Mouse (Mus musculus): ENCODE measurements around the gene Med10. TPM values are rescaled to one million over a fixed set of nuclear protein-coding genes. Genes with fewer than 3 reads are reported as not detected.

Gene Med10
- 10 to 100 TPM; 67.8 TPM for total RNA-seq (2021)

- no peak for DNase-seq (ENCODE audit: extremely low spot score in 1 of 2, low spot score in 2 of 2)
- intact Hi-C loops (cut with DNase I) = no loop called here
These were observed at the start of gene Med10 for GRCm38 (mm10) chr13:69802095-69802494. TSS of gene Med10 (plus strand) at chr13:69802395.

DNA sequence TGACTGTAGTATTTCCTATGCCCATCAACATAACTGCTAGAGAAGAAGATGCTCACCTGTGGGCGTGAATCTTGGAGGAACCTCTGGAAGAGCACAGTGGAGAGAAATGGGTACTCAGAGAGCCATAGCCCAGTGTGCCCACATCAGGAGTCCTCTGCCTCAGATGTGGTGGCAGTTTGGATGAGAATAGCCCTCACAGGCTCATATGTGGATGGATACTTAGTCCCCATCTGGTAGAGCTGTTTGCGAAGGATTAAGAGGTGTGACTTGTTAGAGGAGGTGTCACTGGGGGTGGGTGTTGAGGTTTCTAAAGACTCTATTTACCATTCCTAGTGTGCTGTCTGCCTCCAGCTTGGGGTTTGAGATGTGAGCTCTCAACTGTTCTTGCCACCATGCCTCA lies 49.3 kb upstream of the Med10 start:
- DNase-seq (ENCODE audit: extremely low spot score in 1 of 2, low spot score in 2 of 2) = no peak
- intact Hi-C loops (cut with DNase I) = no loop called here

DNA sequence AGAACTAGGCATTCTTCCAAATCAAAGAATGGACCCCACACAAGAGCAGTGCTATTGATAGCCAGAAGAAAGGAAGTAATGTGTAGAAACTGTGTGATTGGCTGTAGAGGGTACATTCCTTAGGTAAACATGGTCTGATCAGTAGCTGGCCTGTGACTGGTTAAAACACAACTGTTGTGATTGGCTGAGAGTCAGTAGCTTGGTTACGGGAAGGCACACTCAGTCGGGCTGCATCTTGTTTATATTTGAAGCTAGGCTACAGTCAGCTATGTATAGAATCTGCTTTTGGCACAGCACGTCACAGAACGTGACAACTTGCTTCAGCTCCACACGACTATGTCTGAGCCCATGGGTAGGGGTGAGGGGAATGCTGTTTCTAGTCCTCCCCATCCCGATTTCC lies 43.2 kb upstream of the Med10 start:
- peak in 1 of 2 experiments; percentile 73 for DNase-seq (ENCODE audit: extremely low spot score in 1 of 2, low spot score in 2 of 2)
- intact Hi-C loops (cut with DNase I) = no loop called here

- DNase-seq (ENCODE audit: extremely low spot score in 1 of 2, low spot score in 2 of 2) = peak; percentile 80 to 81
- intact Hi-C loops (cut with DNase I) = no loop called here
These were observed 40.8 kb upstream of the Med10 start for GRCm38 (mm10) chr13:69761393-69761792.

- DNase-seq (ENCODE audit: extremely low spot score in 1 of 2, low spot score in 2 of 2) = no peak
- intact Hi-C loops (cut with DNase I) = no loop called here
These were observed 37.5 kb upstream of the Med10 start for GRCm38 (mm10) chr13:69764646-69765045.

- intact Hi-C loops (cut with DNase I) = no loop called here
- DNase-seq (ENCODE audit: extremely low spot score in 1 of 2, low spot score in 2 of 2) = no peak
These were observed 34.0 kb upstream of the Med10 start for GRCm38 (mm10) chr13:69768152-69768551.

GRCm38 (mm10) chr13:69770538-69771456 lies 31.4 kb upstream of the Med10 start:
- intact Hi-C loops (cut with DNase I) = no loop called here
- no peak for DNase-seq (ENCODE audit: extremely low spot score in 1 of 2, low spot score in 2 of 2)

DNA sequence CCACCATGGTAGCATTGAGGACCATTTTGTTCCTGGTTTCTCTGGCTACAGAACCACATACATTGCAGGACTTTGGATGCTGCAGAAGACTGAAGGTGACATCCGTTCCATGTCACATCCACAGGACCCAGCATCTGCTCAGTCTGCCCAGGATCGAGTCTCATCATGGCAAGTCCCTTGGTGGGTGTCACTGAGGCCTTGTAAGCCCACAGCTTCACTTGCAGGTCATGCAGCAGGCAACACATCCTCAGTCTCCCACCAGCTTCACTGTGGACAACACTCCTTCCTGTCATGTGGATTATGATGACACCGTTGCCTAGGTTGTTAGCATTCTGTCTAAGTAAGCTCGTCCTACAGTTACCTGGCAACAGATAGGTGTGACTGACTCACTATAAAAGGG lies 29.8 kb upstream of the Med10 start:
- no peak for DNase-seq (ENCODE audit: extremely low spot score in 1 of 2, low spot score in 2 of 2)
- intact Hi-C loops (cut with DNase I) = no loop called here

DNA sequence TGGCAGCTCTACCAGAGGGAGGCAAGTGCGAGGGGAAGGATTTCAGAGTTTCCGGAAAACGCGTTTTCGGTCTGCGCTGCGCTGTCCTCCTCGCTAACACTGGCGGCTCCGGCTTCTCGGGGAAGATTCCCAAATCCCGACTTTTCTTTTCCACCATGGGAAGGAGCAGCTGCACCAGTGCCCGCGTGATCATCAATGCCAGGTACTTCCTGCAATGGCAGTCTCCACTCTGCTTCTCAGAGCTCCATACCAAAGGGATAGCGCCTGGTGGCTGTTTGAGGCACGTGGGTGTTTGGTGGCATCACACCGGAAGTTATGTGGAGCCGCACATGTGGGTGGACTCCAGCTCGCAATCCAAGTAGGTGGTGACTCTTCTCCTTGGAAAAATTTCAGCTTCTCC lies 24.0 kb upstream of the Med10 start:
- intact Hi-C loops (cut with DNase I) = no loop called here
- DNase-seq (ENCODE audit: extremely low spot score in 1 of 2, low spot score in 2 of 2) = peak; percentile 43 to 44

- DNase-seq (ENCODE audit: extremely low spot score in 1 of 2, low spot score in 2 of 2) = no peak
- intact Hi-C loops (cut with DNase I) = no loop called here
These were observed 13.5 kb upstream of the Med10 start for GRCm38 (mm10) chr13:69788704-69789103.

DNA sequence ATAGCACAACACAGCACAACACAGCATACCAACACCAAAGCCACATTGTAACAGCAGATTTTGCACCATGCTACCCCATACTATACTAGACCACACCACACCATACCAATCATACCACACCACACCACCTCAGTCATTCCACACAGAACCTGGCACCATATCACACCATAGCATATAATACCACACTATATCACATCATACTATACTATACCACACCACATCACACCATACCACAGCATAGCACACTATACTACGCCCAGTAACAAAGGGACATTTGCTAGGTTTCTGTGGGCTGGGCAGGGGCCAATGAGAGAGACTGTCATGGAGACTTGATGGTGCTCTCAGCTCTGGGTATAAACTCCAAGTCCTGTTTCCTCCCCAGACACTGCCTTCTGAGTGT lies 10.4 kb upstream of the Med10 start:
- intact Hi-C loops (cut with DNase I) = no loop called here
- DNase-seq (ENCODE audit: extremely low spot score in 1 of 2, low spot score in 2 of 2) = no peak

GRCm38 (mm10) chr13:69792541-69793009 lies 9.6 kb upstream of the Med10 start:
- intact Hi-C loops (cut with DNase I) = no loop called here
- DNase-seq (ENCODE audit: extremely low spot score in 1 of 2, low spot score in 2 of 2) = no peak

DNA sequence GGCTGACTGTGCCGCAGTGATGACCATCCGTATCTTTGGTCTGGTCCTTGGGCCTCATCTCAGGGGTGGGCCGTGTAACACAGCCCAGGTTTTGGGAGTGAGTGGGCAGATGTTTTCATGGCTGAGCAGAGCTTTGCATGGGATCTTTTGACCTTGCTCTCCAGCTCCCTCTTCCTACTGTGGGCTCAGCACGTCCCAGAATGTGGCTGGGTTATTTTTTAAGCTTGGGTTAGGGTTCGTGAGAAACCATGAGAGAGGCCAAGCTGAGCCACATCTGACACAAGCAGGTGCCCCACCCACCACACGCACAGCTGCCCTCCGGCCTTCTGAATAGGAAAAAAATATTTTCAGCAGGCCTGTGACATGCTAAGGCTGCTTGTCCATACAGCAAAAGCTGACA lies 7.4 kb upstream of the Med10 start:
- DNase-seq (ENCODE audit: extremely low spot score in 1 of 2, low spot score in 2 of 2) = no peak
- intact Hi-C loops (cut with DNase I) = no loop called here

GRCm38 (mm10) chr13:69809681-69810611 lies 7.8 kb downstream of the Med10 start:
- DNase-seq (ENCODE audit: extremely low spot score in 1 of 2, low spot score in 2 of 2) = peak; percentile 49 to 92
- intact Hi-C loops (cut with DNase I) = no loop called here

- intact Hi-C loops (cut with DNase I) = no loop called here
- DNase-seq (ENCODE audit: extremely low spot score in 1 of 2, low spot score in 2 of 2) = no peak
These were observed 8.9 kb downstream of the Med10 start for GRCm38 (mm10) chr13:69810936-69811680.

- intact Hi-C loops (cut with DNase I) = no loop called here
- no peak for DNase-seq (ENCODE audit: extremely low spot score in 1 of 2, low spot score in 2 of 2)
These were observed 11.7 kb downstream of the Med10 start for GRCm38 (mm10) chr13:69813870-69814269.

- DNase-seq (ENCODE audit: extremely low spot score in 1 of 2, low spot score in 2 of 2) = no peak
- intact Hi-C loops (cut with DNase I) = no loop called here
These were observed 16.1 kb downstream of the Med10 start for GRCm38 (mm10) chr13:69818306-69818705.

DNA sequence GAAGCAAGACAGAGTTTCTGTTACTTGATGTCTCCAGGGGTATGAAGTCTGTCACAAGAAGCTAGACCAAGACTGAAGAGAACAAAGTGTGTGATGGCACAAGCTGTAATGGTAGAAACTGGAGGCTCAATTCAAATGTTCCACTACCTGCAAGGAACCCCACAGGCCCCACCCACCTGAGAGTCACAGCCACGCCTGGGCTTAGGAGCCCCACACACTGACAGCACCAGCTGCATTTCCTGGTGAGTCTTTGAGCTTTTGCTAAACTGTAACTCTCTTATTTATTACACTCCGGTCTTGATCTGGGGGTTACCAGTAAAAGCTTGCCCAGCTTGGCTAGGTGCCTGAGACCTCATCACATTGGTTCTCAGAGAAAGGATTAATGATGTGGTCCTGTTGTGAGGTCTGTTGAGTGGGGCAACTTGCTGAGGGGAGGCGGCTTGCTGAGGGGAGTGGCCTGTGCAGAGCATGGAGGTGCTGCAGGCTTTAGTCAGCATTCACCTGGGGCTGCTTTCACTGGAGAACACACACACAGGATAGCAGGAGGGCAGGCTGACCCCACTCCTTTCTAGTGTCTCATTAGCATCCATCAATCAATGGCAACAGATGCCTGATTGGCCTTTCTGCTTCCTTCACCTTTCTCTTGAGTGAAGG lies 19.1 kb downstream of the Med10 start:
- intact Hi-C loops (cut with DNase I) = no loop called here
- no peak for DNase-seq (ENCODE audit: extremely low spot score in 1 of 2, low spot score in 2 of 2)
